Mouse (Mus musculus) lung, postnatal 36 days (tissue): ENCODE results near the gene Scrt2.
"Not testable (repeated sequence)": the region's sequence is repeated elsewhere in the genome, so short reads cannot be mapped to it uniquely, and the experiment has no call there.

ENCODE experiments used
- DNase-seq: peaks from one replicate; pipeline ENCODE4 v3.0.0; 2022; ENCODE audit warnings: mixed read lengths

Gene Scrt2

DNA sequence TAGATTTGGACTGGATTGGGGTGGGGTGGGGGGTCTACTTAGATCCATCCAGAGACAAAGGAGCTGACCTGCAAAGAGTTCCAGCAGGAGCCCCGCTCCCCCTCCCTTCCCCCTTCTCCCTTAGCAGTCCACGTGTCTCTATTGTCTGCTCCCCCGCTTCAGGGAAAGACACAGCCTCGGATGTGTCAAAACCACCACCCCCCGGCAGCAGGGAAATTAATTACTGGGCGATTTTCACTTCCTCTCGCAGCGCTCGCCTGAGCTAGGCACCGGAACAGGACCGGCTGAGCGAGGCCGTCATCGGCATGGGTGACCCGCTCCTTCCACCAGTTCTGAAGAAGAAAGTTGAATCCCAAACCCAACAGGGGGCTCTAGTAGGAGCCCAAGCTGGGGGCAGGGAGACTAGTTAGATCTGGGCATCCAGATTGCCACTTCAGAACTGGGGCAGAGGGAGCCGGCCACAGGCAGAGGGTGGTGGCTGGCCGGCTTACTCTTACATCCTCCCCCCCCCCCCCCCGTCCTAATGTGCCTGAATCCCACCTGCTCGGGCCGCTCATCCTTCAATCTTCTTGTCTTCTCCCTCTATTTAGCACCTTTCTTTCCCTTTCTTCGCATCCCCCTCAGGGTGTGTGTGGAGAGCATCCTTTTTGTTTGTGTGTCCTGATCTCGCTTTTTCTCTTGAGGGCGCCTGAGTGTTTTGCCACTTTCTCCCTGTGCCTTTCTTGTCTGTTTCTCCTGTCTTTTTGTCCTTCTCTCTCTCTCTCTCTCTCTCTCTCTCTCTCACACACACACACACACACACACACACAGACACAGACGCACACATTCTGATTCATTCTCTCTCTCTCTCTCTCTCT, at the start of gene Scrt2:
Gene Scrt2 (plus strand): TSS at position 845 of the 857 bp plus-strand sequence.
- no peak for DNase-seq

- no peak for DNase-seq
Measured at GRCm38 (mm10) chr2:152040101-152040500, 41.2 kb upstream of the Scrt2 start.

- DNase-seq, result no peak
Measured at GRCm38 (mm10) chr2:152047116-152048002, 34.0 kb upstream of the Scrt2 start.

GRCm38 (mm10) chr2:152048003-152048980, 33.0 kb upstream of the Scrt2 start:
- DNase-seq, result no peak

DNA sequence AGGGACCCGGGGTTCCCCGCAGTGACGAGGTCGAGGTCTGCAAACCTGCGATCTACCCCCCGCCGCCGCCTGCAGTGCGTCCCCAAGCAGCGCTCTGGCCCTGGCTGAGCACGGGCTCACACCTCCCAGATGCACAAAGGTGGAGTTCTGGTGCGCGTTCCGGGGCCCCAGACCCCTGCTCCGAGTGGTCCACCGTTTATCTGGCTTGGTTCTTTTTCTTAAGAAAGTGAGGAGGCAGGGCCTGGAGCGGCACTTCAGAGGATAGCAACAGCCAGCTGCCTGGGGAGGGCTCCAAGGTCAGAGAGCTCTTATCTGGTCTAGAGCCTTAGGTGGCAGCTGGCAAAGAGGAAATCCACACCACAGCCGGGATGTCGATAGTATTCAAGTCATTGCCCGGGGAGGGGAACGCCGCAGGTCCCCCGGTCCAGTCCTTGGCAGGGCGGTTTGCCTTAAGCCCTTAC, 32.3 kb upstream of the Scrt2 start:
- no peak for DNase-seq

GRCm38 (mm10) chr2:152049611-152050270, 31.6 kb upstream of the Scrt2 start:
- no peak for DNase-seq

GRCm38 (mm10) chr2:152050316-152050715, 31.0 kb upstream of the Scrt2 start:
- no peak for DNase-seq

DNA sequence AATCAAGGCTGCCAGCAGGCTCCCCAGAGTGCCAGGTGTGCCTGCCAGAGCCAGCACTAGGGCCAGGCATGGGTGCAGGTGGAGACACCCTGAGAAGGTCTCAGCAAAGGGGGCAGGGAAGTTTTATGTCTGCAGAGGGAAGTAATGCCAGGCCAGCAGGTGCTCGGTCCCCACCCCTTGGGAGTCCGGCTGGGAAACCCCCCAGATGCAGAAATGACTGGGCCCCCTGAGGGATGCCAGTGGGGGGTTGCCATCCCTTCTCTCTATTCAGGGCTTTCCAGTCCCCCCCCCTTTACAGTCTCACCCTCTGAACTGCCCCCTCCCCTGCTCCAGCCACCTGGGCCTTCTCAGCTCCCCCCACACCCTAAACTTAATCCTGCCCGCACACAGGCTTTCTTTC, 29.3 kb upstream of the Scrt2 start:
- no peak for DNase-seq

GRCm38 (mm10) chr2:152055406-152055805, 25.9 kb upstream of the Scrt2 start:
- DNase-seq, result no peak

- no peak for DNase-seq
Measured at GRCm38 (mm10) chr2:152056368-152057251, 24.7 kb upstream of the Scrt2 start.

GRCm38 (mm10) chr2:152057252-152057563, 24.1 kb upstream of the Scrt2 start:
- DNase-seq, result no peak

- DNase-seq, result not testable (repeated sequence)
Measured at GRCm38 (mm10) chr2:152062817-152063216, 18.5 kb upstream of the Scrt2 start.

GRCm38 (mm10) chr2:152068660-152069433, 12.5 kb upstream of the Scrt2 start:
- DNase-seq, result no peak

DNA sequence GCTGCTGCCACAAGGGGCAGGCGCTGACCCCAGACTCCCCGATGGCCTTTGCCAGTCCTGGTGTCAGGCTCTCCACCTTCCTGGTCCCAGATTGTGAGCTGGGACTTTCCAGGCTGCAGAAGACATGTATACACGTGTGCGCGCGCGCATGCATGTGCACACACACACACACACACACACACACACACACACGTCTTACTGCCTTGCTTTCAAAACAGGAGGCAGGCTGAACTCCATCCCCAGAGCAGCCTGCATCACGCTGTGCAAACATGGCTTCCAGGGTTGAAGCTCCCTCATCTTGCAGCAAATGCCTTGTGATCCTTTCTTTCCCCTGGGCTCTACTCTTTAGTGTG, 11.9 kb upstream of the Scrt2 start:
- DNase-seq, result no peak

DNA sequence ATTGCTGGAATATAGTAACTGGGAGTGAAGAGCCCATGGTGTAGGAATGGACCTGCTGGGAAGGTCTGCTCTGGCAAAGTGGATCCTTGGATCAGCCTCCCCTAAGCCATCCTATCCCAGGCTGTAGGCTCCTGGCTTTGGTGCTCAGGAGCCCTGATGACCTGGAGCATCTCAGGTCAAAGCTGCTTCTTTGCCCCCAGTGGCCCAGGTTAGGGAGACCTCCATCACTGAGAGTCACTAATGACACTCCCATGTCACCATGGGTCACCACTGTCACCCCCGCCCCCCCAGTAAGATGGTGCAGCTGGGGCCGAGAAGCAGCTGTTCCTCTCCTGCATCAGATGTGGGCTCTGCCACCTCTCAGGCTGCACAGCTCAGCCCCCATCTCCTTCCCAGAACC, 11.4 kb upstream of the Scrt2 start:
- no peak for DNase-seq

- DNase-seq, result no peak
Measured at GRCm38 (mm10) chr2:152074521-152074920, 6.8 kb upstream of the Scrt2 start.

- DNase-seq, result no peak
Measured at GRCm38 (mm10) chr2:152075294-152075889, 5.9 kb upstream of the Scrt2 start.

GRCm38 (mm10) chr2:152077337-152077736, 4.0 kb upstream of the Scrt2 start:
- no peak for DNase-seq

- peak; percentile 71 for DNase-seq
Measured at GRCm38 (mm10) chr2:152081641-152082448, 516 bp downstream of the Scrt2 start.
